Mouse (Mus musculus) kidney, embryonic 15.5 days (tissue): Measurements from ENCODE around the gene Grin2a. TPM values are rescaled to one million over a fixed set of nuclear protein-coding genes. Genes with fewer than 3 reads are reported as not detected.

ENCODE experiments used
- ATAC-seq: fragments of 200-750 bp; cut with Nextera tagmentation; replicated peaks from 2 replicates; pipeline ENCODE4 v1.8.0; 2017; ENCODE audit warnings: moderate TSS enrichment; ENCODE audit not compliant: low FRiP score
- H3K27ac ChIP-seq: fragments of 300-500 bp; sonication (generic); 2 replicates; pipeline ENCODE4 v1.5.1; 2015; ENCODE audit warnings: mild to moderate bottlenecking, inconsistent platforms
- H3K27me3 ChIP-seq: fragments of 300-500 bp; sonication (generic); 2 replicates; pipeline ENCODE4 v1.6.1; 2015; ENCODE audit warnings: inconsistent platforms
- H3K36me3 ChIP-seq: fragments of 300-500 bp; sonication (generic); 2 replicates; pipeline ENCODE4 v1.6.1; 2015; ENCODE audit warnings: inconsistent platforms
- H3K4me1 ChIP-seq: fragments of 300-500 bp; sonication (generic); 2 replicates; pipeline ENCODE4 v1.6.1; 2015; ENCODE audit warnings: inconsistent platforms
- H3K4me2 ChIP-seq: fragments of 300-500 bp; sonication (generic); 2 replicates; pipeline ENCODE4 v1.6.1; 2015; ENCODE audit warnings: moderate library complexity, mild to moderate bottlenecking, inconsistent platforms
- H3K4me3 ChIP-seq: fragments of 300-500 bp; sonication (generic); replicated peaks from 2 replicates; pipeline ENCODE4 v1.5.1; 2015; ENCODE audit warnings: mild to moderate bottlenecking, inconsistent platforms
- H3K9ac ChIP-seq: fragments of 300-500 bp; sonication (generic); 2 replicates; pipeline ENCODE4 v1.6.1; 2015; ENCODE audit warnings: mild to moderate bottlenecking, inconsistent platforms
- H3K9me3 ChIP-seq: fragments of 300-500 bp; sonication (generic); replicated peaks from 2 replicates; pipeline ENCODE4 v1.6.1; 2016; ENCODE audit warnings: inconsistent platforms
- WGBS: fragments of 180-500 bp; shearing (Covaris S2); methylation state at CpG from one replicate; pipeline ENCODE4 v1.1.7; 2015; ENCODE audit warnings: mixed read lengths; 5-methylcytosine and 5-hydroxymethylcytosine counted together
- polyA plus RNA-seq: library from polyadenylated mRNA; unstranded; fragments of >200 nt; fragmentation: Nextera tagmentation; extraction: Ambion mirVana; gene quantifications from 2 replicates; pipeline ENCODE4 v1.2.1, GENCODE M21; 2015

The Grin2a gene
- polyA plus RNA-seq, 1 experiment from 2014 or later: 0.44 TPM

- WGBS: 31% methylated on average over 1 of the region's 1 CpGs
- ATAC-seq: no peak
- Histone ChIP-seq H3K9ac (no peak overlapping the region), H3K4me1 (no peaks in the 10 kb centered on the region), H3K4me3 (no peak overlapping the region), H3K36me3 (no peaks in the 10 kb centered on the region), H3K4me2 (no peak overlapping the region), H3K27ac (no peak overlapping the region), H3K27me3 (no peaks in the 10 kb centered on the region), H3K9me3 (no peaks in the 10 kb centered on the region)
Measured at GRCm38 (mm10) chr16:9901433-9901832, 93.9 kb downstream of the Grin2a start.

DNA sequence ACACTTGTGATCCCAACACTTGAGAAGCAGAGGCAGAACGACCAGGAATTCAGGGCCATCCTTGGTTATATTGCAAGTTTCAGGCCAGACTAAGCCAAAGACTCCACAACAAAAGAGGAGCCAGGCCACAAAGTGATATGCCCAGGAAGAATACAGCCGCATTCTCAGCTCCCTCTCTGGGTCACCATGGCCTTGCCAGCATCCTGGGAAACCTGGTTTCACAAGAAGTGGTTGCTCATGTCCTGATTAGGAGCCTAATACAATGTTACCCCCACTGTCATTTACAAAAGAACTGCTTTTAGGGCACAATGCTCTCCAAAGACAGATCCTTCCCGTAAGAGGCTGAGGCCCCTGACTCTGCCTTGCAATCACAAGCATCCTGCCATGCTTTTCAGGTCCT is 94.4 kb downstream of the Grin2a start:
- Histone ChIP-seq H3K4me2 (no peak overlapping the region), H3K4me1 (no peaks in the 10 kb centered on the region), H3K4me3 (no peak overlapping the region), H3K9me3 (no peaks in the 10 kb centered on the region), H3K36me3 (no peaks in the 10 kb centered on the region), H3K27me3 (no peaks in the 10 kb centered on the region), H3K9ac (no peak overlapping the region), H3K27ac (no peak overlapping the region)
- ATAC-seq: no peak
- 82% methylated on average over 3 of the region's 3 CpGs for WGBS

DNA sequence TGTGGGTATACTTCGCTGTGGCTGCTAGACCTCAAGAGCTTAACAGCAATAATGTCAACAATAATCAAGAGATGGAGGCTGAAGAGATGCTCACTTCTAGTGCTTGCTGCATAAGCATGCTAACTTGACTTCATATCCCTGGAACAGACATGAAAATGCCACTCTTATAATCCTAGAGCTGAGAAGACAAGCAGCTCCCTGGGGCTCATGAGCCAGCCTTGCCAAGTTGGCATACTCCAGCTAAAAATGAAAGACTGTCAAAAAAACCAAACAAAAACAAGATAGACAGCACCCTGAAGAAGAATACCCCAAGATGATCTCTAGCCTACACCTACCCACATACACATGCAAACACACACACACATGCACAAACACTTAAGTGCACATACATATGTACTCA is 95.2 kb downstream of the Grin2a start:
- Histone ChIP-seq H3K36me3 (no peaks in the 10 kb centered on the region), H3K27me3 (no peaks in the 10 kb centered on the region), H3K27ac (no peak overlapping the region), H3K9me3 (no peaks in the 10 kb centered on the region), H3K4me1 (no peaks in the 10 kb centered on the region), H3K4me3 (no peak overlapping the region), H3K9ac (no peak overlapping the region), H3K4me2 (no peak overlapping the region)
- no peak for ATAC-seq
- 86% methylated on average over 1 of the region's 1 CpGs for WGBS

DNA sequence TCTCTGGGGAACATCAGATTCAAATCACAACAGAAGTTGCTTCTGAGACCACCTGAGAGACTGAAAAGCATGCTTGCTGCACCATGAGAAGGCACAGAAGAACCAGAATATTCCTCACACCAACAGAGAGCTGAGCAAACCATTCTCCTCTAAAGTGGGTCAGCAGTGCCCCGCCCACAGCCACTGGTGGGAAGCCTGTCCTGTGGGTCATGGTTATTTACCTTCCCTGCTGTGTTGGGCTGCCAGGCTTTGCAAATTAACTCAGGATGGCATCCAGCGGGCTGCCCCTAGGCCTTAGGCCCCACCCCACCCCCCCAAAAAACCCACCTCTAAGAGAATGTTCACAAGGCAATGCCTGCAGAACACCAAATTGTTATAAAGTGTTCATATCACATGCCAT is 96.2 kb downstream of the Grin2a start:
- Histone ChIP-seq H3K36me3 (no peaks in the 10 kb centered on the region), H3K4me2 (no peak overlapping the region), H3K9me3 (no peaks in the 10 kb centered on the region), H3K27ac (no peak overlapping the region), H3K4me3 (no peak overlapping the region), H3K27me3 (no peaks in the 10 kb centered on the region), H3K4me1 (no peaks in the 10 kb centered on the region), H3K9ac (no peak overlapping the region)
- no peak for ATAC-seq
- WGBS: 67% methylated on average over 2 of the region's 2 CpGs

GRCm38 (mm10) chr16:9895581-9895980 is 99.8 kb downstream of the Grin2a start:
- WGBS: 74% methylated on average over 7 of the region's 7 CpGs

DNA sequence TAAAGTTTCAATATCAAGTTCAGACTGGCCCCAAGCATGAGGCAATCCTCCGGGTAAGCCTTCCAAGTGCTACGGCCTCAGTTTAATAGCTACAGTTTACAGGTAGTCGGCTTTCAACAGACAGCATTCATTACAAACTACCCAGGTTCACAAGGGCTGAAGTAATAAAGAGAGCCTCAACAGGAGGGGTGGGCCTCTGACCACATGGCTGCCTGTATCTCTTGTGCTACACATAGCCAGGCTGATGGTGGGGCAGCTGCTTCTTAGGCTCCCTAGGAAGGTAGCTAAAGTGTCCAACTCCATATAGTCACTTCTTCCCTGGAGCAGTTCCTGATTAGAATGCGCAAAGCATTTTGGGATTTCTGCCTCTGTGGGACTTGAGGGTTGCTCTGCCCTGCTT is 109.2 kb downstream of the Grin2a start:
- Histone ChIP-seq H3K27me3 (no peaks in the 10 kb centered on the region), H3K36me3 (no peaks in the 10 kb centered on the region), H3K4me1 (no peaks in the 10 kb centered on the region), H3K27ac (no peak overlapping the region), H3K4me3 (no peak overlapping the region), H3K4me2 (no peak overlapping the region), H3K9ac (no peak overlapping the region), H3K9me3 (no peaks in the 10 kb centered on the region)
- ATAC-seq: no peak
- WGBS: 60% methylated on average over 4 of the region's 4 CpGs

More at GRCm38 (mm10) chr16:9895581-9895980, 99.8 kb downstream of the Grin2a start:
- no peaks in the 10 kb centered on the region for H3K27me3 ChIP-seq
- no peak overlapping the region for H3K9ac ChIP-seq
- no peak overlapping the region for H3K27ac ChIP-seq
- no peaks in the 10 kb centered on the region for H3K9me3 ChIP-seq
- no peaks in the 10 kb centered on the region for H3K36me3 ChIP-seq
- no peak overlapping the region for H3K4me2 ChIP-seq
- no peak overlapping the region for H3K4me3 ChIP-seq
- no peaks in the 10 kb centered on the region for H3K4me1 ChIP-seq
- no peak for ATAC-seq

- Histone ChIP-seq H3K9ac (no peak overlapping the region), H3K9me3 (no peaks in the 10 kb centered on the region), H3K36me3 (no peaks in the 10 kb centered on the region), H3K4me3 (no peak overlapping the region), H3K4me1 (no peaks in the 10 kb centered on the region), H3K27ac (no peak overlapping the region), H3K4me2 (no peak overlapping the region), H3K27me3 (no peaks in the 10 kb centered on the region)
- 91% methylated on average over 2 of the region's 2 CpGs for WGBS
- no peak for ATAC-seq
Measured at GRCm38 (mm10) chr16:9884141-9884540, 111.2 kb downstream of the Grin2a start.

DNA sequence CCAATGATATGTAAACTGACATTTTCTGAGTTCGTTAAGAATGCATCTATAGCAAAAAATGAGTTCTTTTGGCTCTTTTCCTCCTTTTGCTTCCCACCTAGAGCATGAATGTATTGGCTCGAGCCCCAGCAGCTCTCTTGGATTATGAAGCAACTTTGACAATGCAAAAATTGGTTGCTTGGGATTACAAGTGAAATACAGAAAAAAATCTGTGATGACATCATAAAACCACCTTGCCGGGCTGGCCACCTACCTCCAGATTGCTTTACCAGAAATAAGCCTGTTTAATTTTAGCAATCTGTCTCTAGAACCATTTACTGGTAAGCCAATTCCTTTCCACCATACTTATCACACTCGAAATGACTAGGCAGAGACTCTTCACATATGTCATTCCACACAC is 112.9 kb downstream of the Grin2a start:
- Histone ChIP-seq H3K36me3 (no peaks in the 10 kb centered on the region), H3K4me2 (no peak overlapping the region), H3K9ac (no peak overlapping the region), H3K27me3 (no peaks in the 10 kb centered on the region), H3K4me1 (no peaks in the 10 kb centered on the region), H3K4me3 (no peak overlapping the region), H3K27ac (no peak overlapping the region), H3K9me3 (no peaks in the 10 kb centered on the region)
- 84% methylated on average over 4 of the region's 4 CpGs for WGBS
- no peak for ATAC-seq

DNA sequence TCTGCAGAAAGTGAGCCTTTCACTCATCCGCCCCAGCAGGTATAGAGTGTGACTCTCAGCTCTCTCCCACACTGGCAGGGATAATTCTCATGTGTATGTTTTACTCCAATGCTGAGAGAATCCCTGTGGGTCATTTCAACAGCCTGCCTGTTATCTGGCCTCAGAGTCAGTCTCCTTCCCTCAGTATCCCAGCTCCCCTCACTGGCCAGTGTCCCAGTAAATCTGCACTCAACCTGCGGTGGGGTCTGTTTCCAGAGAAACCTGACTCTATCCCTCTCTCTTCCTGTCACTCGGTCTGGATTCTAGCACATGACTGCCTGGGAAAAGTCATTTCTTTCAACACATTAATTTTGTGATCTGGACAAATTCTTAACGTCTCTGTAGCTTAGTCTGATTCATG is 122.4 kb downstream of the Grin2a start:
- H3K36me3 ChIP-seq: no peaks in the 10 kb centered on the region
- H3K9me3 ChIP-seq: no peaks in the 10 kb centered on the region
- ATAC-seq: no peak
- H3K4me3 ChIP-seq: no peak overlapping the region
- no peak overlapping the region for H3K9ac ChIP-seq
- no peaks in the 10 kb centered on the region for H3K27me3 ChIP-seq
- no peaks in the 10 kb centered on the region for H3K4me1 ChIP-seq
- H3K4me2 ChIP-seq: no peak overlapping the region
- H3K27ac ChIP-seq: no peak overlapping the region
- WGBS: 51% methylated on average over 4 of the region's 4 CpGs

- no peak overlapping the region for H3K4me2 ChIP-seq
- H3K27me3 ChIP-seq: no peaks in the 10 kb centered on the region
- 77% methylated on average over 3 of the region's 3 CpGs for WGBS
- H3K4me3 ChIP-seq: no peak overlapping the region
- no peak overlapping the region for H3K9ac ChIP-seq
- ATAC-seq: no peak
- H3K36me3 ChIP-seq: no peaks in the 10 kb centered on the region
- no peaks in the 10 kb centered on the region; the same call in 1 of the 2 replicates for H3K9me3 ChIP-seq
- H3K27ac ChIP-seq: no peak overlapping the region
- no peaks in the 10 kb centered on the region for H3K4me1 ChIP-seq
Measured at GRCm38 (mm10) chr16:9865710-9866109, 129.7 kb downstream of the Grin2a start.

GRCm38 (mm10) chr16:9865039-9865438 is 130.3 kb downstream of the Grin2a start:
- Histone ChIP-seq H3K27ac (no peak overlapping the region), H3K4me1 (no peaks in the 10 kb centered on the region), H3K4me2 (no peak overlapping the region), H3K36me3 (no peaks in the 10 kb centered on the region), H3K9me3 (no peaks in the 10 kb centered on the region; the same call in 1 of the 2 replicates), H3K9ac (no peak overlapping the region), H3K4me3 (no peak overlapping the region), H3K27me3 (no peaks in the 10 kb centered on the region)
- 79% methylated on average over 4 of the region's 4 CpGs for WGBS
- ATAC-seq: no peak

GRCm38 (mm10) chr16:9857758-9858157 is 137.6 kb downstream of the Grin2a start:
- no peak overlapping the region for H3K4me3 ChIP-seq
- H3K9me3 ChIP-seq: no peaks in the 10 kb centered on the region
- H3K27ac ChIP-seq: no peak overlapping the region
- H3K4me1 ChIP-seq: no peaks in the 10 kb centered on the region
- no peak overlapping the region for H3K4me2 ChIP-seq
- H3K36me3 ChIP-seq: no peaks in the 10 kb centered on the region
- 85% methylated on average over 2 of the region's 2 CpGs for WGBS
- no peaks in the 10 kb centered on the region for H3K27me3 ChIP-seq
- no peak overlapping the region for H3K9ac ChIP-seq
- no peak for ATAC-seq

- ATAC-seq: no peak
- H3K4me2 ChIP-seq: no peak overlapping the region
- WGBS: 85% methylated on average over 12 of the region's 12 CpGs
- H3K4me1 ChIP-seq: no peaks in the 10 kb centered on the region
- no peaks in the 10 kb centered on the region for H3K36me3 ChIP-seq
- no peak overlapping the region for H3K27ac ChIP-seq
- no peak overlapping the region for H3K4me3 ChIP-seq
- H3K9me3 ChIP-seq: no peaks in the 10 kb centered on the region
- H3K27me3 ChIP-seq: no peaks in the 10 kb centered on the region
- no peak overlapping the region for H3K9ac ChIP-seq
Measured at GRCm38 (mm10) chr16:9851265-9851988, 143.9 kb downstream of the Grin2a start.
